Mouse (Mus musculus) heart, postnatal 0 days (tissue): ENCODE results near the gene Ly6g6d. TPM values are rescaled to one million over a fixed set of nuclear protein-coding genes. Genes with fewer than 3 reads are reported as not detected.

Experiments
- ATAC-seq: fragments of 200-750 bp; cut with Nextera tagmentation; 2 replicates; pipeline ENCODE4 v1.8.0; 2017; ENCODE audit warnings: low read depth, moderate number of reproducible peaks, moderate library complexity; ENCODE audit not compliant: insufficient read depth
- DNase-seq: peaks from one replicate; pipeline ENCODE4 v3.0.0-alpha.2; 2016; ENCODE audit warnings: low spot score
- H3K27ac ChIP-seq: fragments of 300-500 bp; sonication (generic); 2 replicates; pipeline ENCODE4 v1.5.1; 2014; ENCODE audit warnings: low read depth, mild to moderate bottlenecking
- H3K27me3 ChIP-seq: fragments of 300-500 bp; sonication (generic); 2 replicates; pipeline ENCODE4 v1.6.1; 2014; ENCODE audit warnings: low read length, mixed read lengths; ENCODE audit not compliant: control insufficient read depth, insufficient read depth
- H3K36me3 ChIP-seq: fragments of 300-500 bp; sonication (generic); replicated peaks from 2 replicates; pipeline ENCODE4 v1.6.1; 2014; ENCODE audit warnings: low read length, mixed read lengths; ENCODE audit not compliant: control insufficient read depth, insufficient read depth
- H3K4me1 ChIP-seq: fragments of 300-500 bp; sonication (generic); 2 replicates; pipeline ENCODE4 v1.6.1; 2014; ENCODE audit warnings: antibody characterized with exemption; ENCODE audit not compliant: control insufficient read depth, insufficient read depth
- H3K4me2 ChIP-seq: fragments of 300-500 bp; sonication (generic); 2 replicates; pipeline ENCODE4 v1.6.1; 2014; ENCODE audit warnings: low read depth, mild to moderate bottlenecking, low read length, moderate library complexity
- H3K4me3 ChIP-seq: fragments of 300-500 bp; sonication (generic); 2 replicates; pipeline ENCODE4 v1.5.1; 2014; ENCODE audit warnings: low read depth, low read length
- H3K9ac ChIP-seq: fragments of 300-500 bp; sonication (generic); replicated peaks from 2 replicates; pipeline ENCODE4 v1.6.1; 2014; ENCODE audit warnings: low read depth, low read length, mixed read lengths
- H3K9me3 ChIP-seq: fragments of 300-500 bp; sonication (generic); replicated peaks from 2 replicates; pipeline ENCODE4 v1.6.1; 2016; ENCODE audit warnings: low read length; ENCODE audit not compliant: control insufficient read depth
- CTCF ChIP-seq: IDR thresholded peaks from 2 replicates; pipeline ENCODE4 v1.5.1; 2016; ENCODE audit warnings: antibody characterized with exemption, control low read depth, low read depth
- EP300 ChIP-seq: IDR thresholded peaks from 2 replicates; pipeline ENCODE4 v1.6.1; 2016; ENCODE audit warnings: antibody characterized with exemption, low read depth
- WGBS: fragments of 180-500 bp; shearing (Covaris S2); extraction: QIAGEN DNeasy Blood & Tissue Kit; methylation state at CpG from one replicate; pipeline ENCODE4 v1.1.7; 2014; 5-methylcytosine and 5-hydroxymethylcytosine counted together
- polyA plus RNA-seq: library from polyadenylated mRNA; unstranded; fragments of >200 nt; fragmentation: Nextera tagmentation; extraction: Ambion mirVana; gene quantifications from 2 replicates; pipeline ENCODE4 v1.2.1, GENCODE M21; 2015
- total RNA-seq: library from RNA; depleted of rRNA; stranded (reverse); fragments of >200 nt; gene quantifications from 2 replicates; pipeline ENCODE4 v1.2.3, GENCODE M21; 2014; ENCODE audit warnings: low replicate concordance

Ly6g6d gene
- total and polyA plus RNA-seq, 2 experiments from 2014 or later = 3.3 to 3.8 TPM

DNA sequence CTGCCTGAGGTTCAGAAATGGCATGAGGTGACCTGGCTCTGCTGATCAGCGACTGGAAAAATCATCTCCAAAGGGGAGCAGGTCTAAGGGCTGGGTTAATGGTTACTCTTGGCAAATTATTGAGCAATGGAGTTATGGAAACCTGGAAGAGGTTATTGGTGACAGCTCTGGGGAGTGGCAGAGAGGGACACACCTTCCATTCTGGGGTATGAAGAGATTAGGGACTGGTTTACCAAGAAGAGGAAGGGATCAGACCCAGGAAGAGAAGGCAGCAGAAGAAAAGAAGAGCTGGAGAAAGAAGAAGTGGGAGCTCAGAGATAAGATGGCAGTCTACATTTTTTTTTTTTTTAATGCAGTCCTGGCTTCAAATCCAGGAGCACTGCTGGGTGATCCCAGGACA is 30.2 kb downstream of the Ly6g6d start:
- peaks cover 3% of the 10 kb centered on the region for H3K36me3 ChIP-seq
- no peak for DNase-seq
- no peaks in the 10 kb centered on the region for H3K27me3 ChIP-seq
- peaks cover 34% of the 10 kb centered on the region for H3K4me1 ChIP-seq
- no peak for TF ChIP-seq CTCF
- TF ChIP-seq EP300 = no peak
- peak overlapping the region; percentile 36 for H3K4me2 ChIP-seq
- H3K9me3 ChIP-seq = no peaks in the 10 kb centered on the region
- peak overlapping the region; percentile 98 for H3K27ac ChIP-seq
- 36% methylated on average over 1 of the region's 1 CpGs for WGBS
- H3K9ac ChIP-seq = no peak overlapping the region
- ATAC-seq = no peak
- no peak overlapping the region for H3K4me3 ChIP-seq

DNA sequence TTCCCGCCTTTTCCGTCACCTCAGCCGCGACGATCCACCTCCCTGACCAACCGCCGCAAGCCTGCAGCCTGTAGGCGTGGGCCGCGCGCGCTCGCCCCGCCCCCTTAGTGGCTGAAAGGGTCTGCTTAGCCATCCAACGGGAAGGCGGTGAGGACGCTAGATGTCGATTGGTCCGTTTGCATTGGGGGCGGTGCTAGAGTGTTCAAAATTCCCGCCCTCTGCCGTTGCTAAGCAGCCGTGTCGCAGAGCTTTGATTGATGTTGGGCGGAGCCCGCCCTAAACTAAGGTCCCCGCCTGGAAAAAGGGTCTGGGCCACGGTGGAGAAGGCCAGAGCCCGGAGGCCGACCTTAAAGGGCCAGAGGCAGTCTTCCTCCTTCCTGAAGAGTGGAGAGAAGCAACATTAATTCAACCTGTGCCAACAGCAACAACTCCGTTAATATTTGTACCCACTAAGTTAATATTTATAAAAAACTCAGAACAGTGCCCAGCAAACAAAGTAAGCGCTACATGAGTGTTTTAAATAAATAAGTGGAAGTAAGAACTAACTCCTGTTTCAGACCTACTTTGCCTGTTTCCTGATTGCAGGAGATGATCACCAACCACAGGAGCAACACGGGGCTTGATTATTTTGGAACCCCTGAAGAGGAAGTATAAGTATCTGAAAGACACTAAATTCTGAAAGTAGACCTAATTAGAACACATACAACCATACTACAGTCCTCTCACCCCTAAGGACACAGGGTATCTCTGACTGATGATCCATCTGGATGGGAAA is 31.0 kb downstream of the Ly6g6d start, which contains the start of gene Msh5:
Gene Msh5, minus strand, starts transcription at position 65 of the 775 bp plus-strand sequence.
- Histone ChIP-seq H3K4me1 (peaks cover 34% of the 10 kb centered on the region), H3K4me2 (peak within 1 kb of the TSS; percentile 96), H3K36me3 (no peaks in the 10 kb centered on the region), H3K9me3 (no peaks in the 10 kb centered on the region), H3K9ac (peak within 1 kb of the TSS; percentile 77), H3K27ac (peak within 1 kb of the TSS; percentile 98), H3K4me3 (peak within 1 kb of the TSS; percentile 61), H3K27me3 (no peaks in the 10 kb centered on the region)
- ATAC-seq (peak; percentile 91), DNase-seq (peak; percentile 98)
- TF ChIP-seq CTCF (no peak), EP300 (no peak)
- WGBS = 2% methylated on average over 33 of the region's 33 CpGs

GRCm38 (mm10) chr17:35045807-35046680 is 31.8 kb downstream of the Ly6g6d start:
- Histone ChIP-seq H3K27ac (peak overlapping the region; percentile 93), H3K4me3 (peak overlapping the region; percentile 61), H3K9me3 (no peaks in the 10 kb centered on the region), H3K9ac (peak overlapping the region; percentile 77), H3K36me3 (no peaks in the 10 kb centered on the region), H3K4me2 (peak overlapping the region; percentile 96), H3K27me3 (no peaks in the 10 kb centered on the region), H3K4me1 (peaks cover 34% of the 10 kb centered on the region)
- DNase-seq (no peak), ATAC-seq (peak; percentile 52; the same call in 1 of the 2 replicates)
- WGBS = 4% methylated on average over 48 of the region's 48 CpGs
- TF ChIP-seq EP300 (no peak), CTCF (no peak)

DNA sequence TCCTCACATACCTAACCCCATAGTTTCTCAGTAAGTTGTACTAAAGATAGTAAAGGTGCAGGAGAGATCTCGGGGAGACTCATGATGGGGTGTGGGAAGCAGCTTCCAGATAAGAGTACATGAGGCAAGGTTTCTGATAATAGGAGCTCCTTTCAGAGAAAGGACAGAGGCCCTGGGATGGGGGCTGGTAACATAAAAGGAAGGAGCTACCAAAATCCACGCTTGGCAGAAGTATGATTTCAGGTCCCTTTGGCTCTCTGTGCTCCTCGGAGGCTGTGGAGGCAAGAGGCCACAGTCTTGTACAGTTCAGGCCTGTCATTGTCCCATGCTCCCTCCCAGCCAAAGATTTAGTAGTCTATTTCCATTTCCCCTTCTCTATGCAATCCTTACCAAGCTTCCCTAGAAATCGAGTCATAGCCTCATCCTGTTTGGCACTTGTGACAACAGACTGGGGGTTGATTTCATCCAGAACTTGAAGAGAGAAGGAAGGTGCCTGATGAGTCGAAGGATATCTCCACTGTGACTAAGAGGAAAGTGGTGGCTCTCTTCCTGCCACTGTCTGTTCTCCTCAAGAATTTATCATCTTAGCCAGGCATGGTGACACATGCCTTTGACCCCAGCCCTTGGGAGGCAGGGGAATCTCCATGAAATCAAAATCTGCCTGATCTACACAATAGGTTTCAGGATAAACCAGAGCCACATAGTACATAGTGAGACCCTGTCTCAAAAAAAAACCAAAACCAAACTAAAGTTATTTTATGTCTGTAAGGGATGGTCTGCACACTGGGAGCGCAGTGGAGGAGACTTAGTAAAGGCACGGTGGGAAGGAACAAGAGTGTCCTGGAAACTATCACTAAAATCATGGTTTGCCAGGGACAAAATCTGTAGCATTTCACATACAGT is 32.7 kb downstream of the Ly6g6d start:
- 51% methylated on average over 7 of the region's 7 CpGs for WGBS
- Histone ChIP-seq H3K4me3 (peak overlapping the region; percentile 61), H3K27ac (peak overlapping the region; percentile 93), H3K27me3 (no peaks in the 10 kb centered on the region), H3K9me3 (no peaks in the 10 kb centered on the region), H3K36me3 (no peaks in the 10 kb centered on the region), H3K4me2 (peak overlapping the region; percentile 96), H3K4me1 (peaks cover 34% of the 10 kb centered on the region), H3K9ac (peak overlapping the region; percentile 77)
- TF ChIP-seq EP300 = no peak
- no peak for TF ChIP-seq CTCF
- DNase-seq = no peak
- no peak for ATAC-seq

DNA sequence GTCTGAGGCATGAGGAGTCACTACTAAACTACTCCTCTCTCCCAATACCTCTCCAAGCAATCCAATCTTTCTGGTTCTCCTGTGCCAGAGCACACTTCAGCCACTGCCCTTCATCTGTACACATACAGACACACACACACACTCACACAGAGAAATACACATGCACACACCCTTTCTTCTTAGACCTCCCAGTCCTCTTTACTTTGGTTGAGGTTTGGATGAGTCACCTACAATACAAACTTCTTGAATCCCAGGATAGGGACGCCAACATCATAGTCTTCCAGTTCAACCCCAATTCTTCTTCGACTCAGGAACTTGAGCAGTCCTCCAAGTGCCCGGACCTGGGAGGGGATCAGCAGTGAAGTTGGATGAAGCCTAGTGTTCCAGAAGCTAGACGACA is 34.1 kb downstream of the Ly6g6d start:
- H3K36me3 ChIP-seq = no peaks in the 10 kb centered on the region
- no peak for ATAC-seq
- no peak for DNase-seq
- H3K4me3 ChIP-seq = no peak overlapping the region
- no peaks in the 10 kb centered on the region for H3K9me3 ChIP-seq
- H3K4me1 ChIP-seq = peaks cover 27% of the 10 kb centered on the region
- no peaks in the 10 kb centered on the region for H3K27me3 ChIP-seq
- H3K9ac ChIP-seq = no peak overlapping the region
- H3K4me2 ChIP-seq = no peak overlapping the region
- no peak for TF ChIP-seq EP300
- no peak for TF ChIP-seq CTCF
- 66% methylated on average over 4 of the region's 4 CpGs for WGBS
- H3K27ac ChIP-seq = peak overlapping the region; percentile 93
